Mouse (Mus musculus) layer of hippocampus, postnatal 25 days (tissue): ENCODE results near the gene Crabp2. TPM values are rescaled to one million over a fixed set of nuclear protein-coding genes. Genes with fewer than 3 reads are reported as not detected.

ENCODE experiments used
- DNase-seq, 2 experiments: peaks; one replicate each; pipeline ENCODE4 v3.0.0; 2022; ENCODE audit warnings: mixed read lengths in 2 of 2, low spot score in 1 of 2; ENCODE audit errors: extremely low spot score in 1 of 2
- total RNA-seq, 2 experiments: library from RNA; stranded (reverse); gene quantifications; 2 replicates each; pipeline ENCODE4 v1.2.3; 2021

Crabp2 gene
- total RNA-seq, 2 experiments from 2014 or later = 2.2 to 2.3 TPM

- DNase-seq = no peak
These were observed 23.5 kb upstream of the Crabp2 start for GRCm38 (mm10) chr3:87924996-87925395.

- DNase-seq = no peak
These were observed 21.0 kb upstream of the Crabp2 start for GRCm38 (mm10) chr3:87927452-87927851.

GRCm38 (mm10) chr3:87929341-87930077 lies 19.0 kb upstream of the Crabp2 start:
- no peak for DNase-seq

GRCm38 (mm10) chr3:87930078-87930795 lies 18.2 kb upstream of the Crabp2 start, which contains the start of the genes Isg20l2 and Rrnad1:
TSS of gene Isg20l2 (plus strand) at chr3:87930314.
TSS of gene Rrnad1 (minus strand) at chr3:87930717.
- peak; percentile 97 for DNase-seq

- DNase-seq = no peak
These were observed 14.4 kb upstream of the Crabp2 start for GRCm38 (mm10) chr3:87934026-87934425.

- no peak for DNase-seq
These were observed 14.0 kb upstream of the Crabp2 start for GRCm38 (mm10) chr3:87934501-87934900.

GRCm38 (mm10) chr3:87935201-87935600 lies 13.3 kb upstream of the Crabp2 start:
- DNase-seq = no peak

GRCm38 (mm10) chr3:87935776-87936175 lies 12.7 kb upstream of the Crabp2 start:
- DNase-seq = peak; percentile 73 to 97

- DNase-seq = no peak
These were observed 7.9 kb upstream of the Crabp2 start for GRCm38 (mm10) chr3:87940611-87941010.

GRCm38 (mm10) chr3:87942471-87942870 lies 6.0 kb upstream of the Crabp2 start:
- no peak for DNase-seq

- no peak for DNase-seq
These were observed 4.9 kb upstream of the Crabp2 start for GRCm38 (mm10) chr3:87943586-87943985.

- DNase-seq = no peak
These were observed 3.4 kb upstream of the Crabp2 start for GRCm38 (mm10) chr3:87944838-87945600.

GRCm38 (mm10) chr3:87945781-87946540 lies 2.5 kb upstream of the Crabp2 start:
- no peak for DNase-seq

- no peak for DNase-seq
These were observed 2.0 kb upstream of the Crabp2 start for GRCm38 (mm10) chr3:87946541-87946860.

- DNase-seq = no peak
These were observed 1.2 kb upstream of the Crabp2 start for GRCm38 (mm10) chr3:87947056-87947810.

- no peak for DNase-seq
These were observed 661 bp upstream of the Crabp2 start for GRCm38 (mm10) chr3:87947811-87948199.

GRCm38 (mm10) chr3:87949266-87949954 lies 944 bp downstream of the Crabp2 start:
- no peak for DNase-seq

GRCm38 (mm10) chr3:87949955-87950515 lies 1.6 kb downstream of the Crabp2 start:
- no peak for DNase-seq

- no peak for DNase-seq
These were observed 3.5 kb downstream of the Crabp2 start for GRCm38 (mm10) chr3:87951946-87952345.
